Comparison of ENCODE assay signal across 23 mouse cellular contexts in genomic region chr19:4089128-4089527, GRCm38 (mm10). TPM values are rescaled to one million over a fixed set of nuclear protein-coding genes. Genes with fewer than 3 reads are reported as not detected.
"Had no signal": no experiment of that assay in that cellular context is flagged by ENCODE, and none has a peak within 500 bp of the region (broad histone marks: within the 10 kb centered on the region; RNA-seq: fewer than 3 reads in every experiment).

No protein-coding gene starts in this region.

- H3K4me3 ChIP-seq: lung, embryonic 15.5 days; megakaryocyte, embryonic 14.5 days; midbrain, embryonic 13.5 days; myocyte; neural tube, embryonic 13.5 days; neural tube, embryonic 15.5 days had no signal

- H3K27ac ChIP-seq: lung, embryonic 15.5 days; macrophage; midbrain, embryonic 13.5 days; neural tube, embryonic 13.5 days; neural tube, embryonic 15.5 days had no signal

- H3K4me2 ChIP-seq: lung, embryonic 15.5 days; midbrain, embryonic 11.5 days; midbrain, embryonic 13.5 days; neural tube, embryonic 13.5 days; neural tube, embryonic 15.5 days had no signal

- H3K9ac ChIP-seq: liver, postnatal 0 days; lung, embryonic 15.5 days; midbrain, embryonic 13.5 days; neural tube, embryonic 13.5 days; neural tube, embryonic 15.5 days had no signal

- H3K4me1 ChIP-seq: lung, embryonic 15.5 days; midbrain, embryonic 13.5 days; neural tube, embryonic 13.5 days; neural tube, embryonic 15.5 days had no signal

- ATAC-seq: liver, postnatal 0 days; lung, postnatal 0 days; midbrain, embryonic 13.5 days; midbrain, embryonic 16.5 days had no signal

- H3K9me3 ChIP-seq: lung, embryonic 15.5 days; megakaryocyte, embryonic 14.5 days; midbrain, embryonic 13.5 days; neural tube, embryonic 13.5 days; neural tube, embryonic 15.5 days had no signal

- H3K36me3 ChIP-seq: lung, embryonic 15.5 days; midbrain, embryonic 13.5 days; neural tube, embryonic 13.5 days; neural tube, embryonic 15.5 days had no signal

- H3K27me3 ChIP-seq: neural tube, embryonic 13.5 days had no signal

- DNase-seq: liver, postnatal 0 days; lung, adult 2 months; lung, postnatal 14 days; lung, postnatal 36 days; right cerebral cortex, adult 18-20 months; right cerebral cortex, postnatal 4 days; spleen, adult 18-20 months; thymus, adult 18-20 months; thymus, postnatal 14 days; thymus, postnatal 36 days had no signal

RNA-seq across cellular contexts. Expression of gene Cabp2, which starts 7.8 kb away (rescaled TPM):
- polyA plus RNA-seq: lung, embryonic 15.5 days; lung, postnatal 0 days; macrophage; midbrain, embryonic 11.5 days; midbrain, embryonic 13.5 days; midbrain, embryonic 16.5 days; myocyte; neural tube, embryonic 11.5 days; neural tube, embryonic 13.5 days; neural tube, embryonic 15.5 days; small intestine, adult 2 months; stomach, embryonic 14.5 days had no signal

RNA-seq across cellular contexts. Expression of gene Gstp3, which starts 29.8 kb away (rescaled TPM):
- polyA plus RNA-seq: macrophage; midbrain, embryonic 11.5 days; midbrain, embryonic 13.5 days; midbrain, embryonic 16.5 days; neural tube, embryonic 11.5 days; neural tube, embryonic 13.5 days; neural tube, embryonic 15.5 days; stomach, embryonic 14.5 days had no signal
